Mouse (Mus musculus): ENCODE results near the gene Stk25. TPM values are rescaled to one million over a fixed set of nuclear protein-coding genes. Genes with fewer than 3 reads are reported as not detected.

Gene Stk25
- polyA plus RNA-seq, 1 experiment from 2014 or later = 192 TPM

DNA sequence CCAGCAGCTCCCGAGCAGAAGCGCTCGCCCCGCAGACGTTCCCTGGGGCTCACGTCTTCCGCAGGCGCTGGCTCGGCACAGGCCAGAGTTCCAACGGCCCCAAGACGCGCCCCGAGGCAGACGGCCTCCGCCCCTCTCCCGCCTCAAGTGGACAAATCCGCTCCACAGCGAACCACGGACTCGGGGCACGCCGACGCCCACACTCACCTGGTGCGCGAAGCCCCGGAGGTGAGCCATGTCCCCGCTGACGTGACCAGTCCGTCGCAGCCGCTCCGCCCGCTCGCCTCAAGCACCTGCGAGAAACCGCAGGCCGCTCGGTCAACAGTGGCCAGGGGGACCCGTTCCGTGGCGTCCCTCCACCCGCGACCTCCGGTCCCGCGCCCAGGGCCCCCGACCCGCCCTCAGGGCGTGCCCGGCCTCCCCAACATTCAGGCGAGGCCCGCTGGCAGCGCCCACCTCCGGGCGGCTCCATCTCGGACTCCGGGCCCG, 23.3 kb downstream of the Stk25 start:
- under 1% methylated on average over 55 of the region's 58 CpGs for WGBS

DNA sequence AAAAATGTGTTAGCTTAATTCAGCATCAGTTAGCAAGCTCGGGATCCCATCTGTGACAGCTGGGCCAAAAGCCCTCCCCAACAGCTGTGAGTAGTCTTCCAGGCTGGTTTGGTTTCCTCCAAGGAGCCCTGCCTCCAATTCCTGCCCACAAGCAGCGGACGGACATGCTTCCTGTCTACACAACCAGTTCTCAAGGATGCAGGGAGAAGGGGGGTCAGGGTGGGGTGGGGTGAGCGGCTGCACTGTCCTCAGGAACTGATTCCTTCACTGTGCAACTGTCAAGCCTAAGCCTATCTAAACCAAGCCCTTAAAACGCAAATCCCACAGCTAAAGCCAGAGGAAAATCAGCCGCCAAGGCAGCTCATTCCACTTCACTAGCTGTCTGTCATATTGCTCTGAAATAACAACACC, 24.0 kb downstream of the Stk25 start:
- peaks cover 6% of the 10 kb centered on the region; the same call in 1 of the 2 replicates for H3K36me3 ChIP-seq (ENCODE audit: control insufficient read depth, insufficient read depth, low read length)
- no peaks in the 10 kb centered on the region for H3K9me3 ChIP-seq (ENCODE audit: control insufficient read depth, low read length)
- ATAC-seq (ENCODE audit: low FRiP score, low TSS enrichment) = no peak; the same call in 1 of the 2 replicates
- peak overlapping the region; percentile 71 for H3K4me3 ChIP-seq (ENCODE audit: low read length)
- no peaks in the 10 kb centered on the region for H3K27me3 ChIP-seq (ENCODE audit: control insufficient read depth, insufficient read depth, low read length)
- no peak overlapping the region; the same call in 1 of the 2 replicates for H3K27ac ChIP-seq (ENCODE audit: low read depth, low read length)
- H3K4me1 ChIP-seq (ENCODE audit: control insufficient read depth, insufficient read depth, low read length) = peaks cover 10% of the 10 kb centered on the region
- WGBS = 3% methylated on average over 6 of the region's 6 CpGs
- H3K4me2 ChIP-seq (replicated peaks; ENCODE audit: low read depth, low read length) = peak overlapping the region; percentile 94
- peak overlapping the region; percentile 77 for H3K9ac ChIP-seq (ENCODE audit: low read depth, low read length)

More for the DNA sequence above, 23.3 kb downstream of the Stk25 start:
- H3K4me2 ChIP-seq (replicated peaks; ENCODE audit: low read depth, low read length) = peak overlapping the region; percentile 94
- peak overlapping the region; percentile 85 for H3K27ac ChIP-seq (ENCODE audit: low read depth, low read length)
- peaks cover 6% of the 10 kb centered on the region; the same call in 1 of the 2 replicates for H3K36me3 ChIP-seq (ENCODE audit: control insufficient read depth, insufficient read depth, low read length)
- peak overlapping the region; percentile 77 for H3K9ac ChIP-seq (ENCODE audit: low read depth, low read length)
- H3K4me3 ChIP-seq (ENCODE audit: low read length) = peak overlapping the region; percentile 71
- H3K27me3 ChIP-seq (ENCODE audit: control insufficient read depth, insufficient read depth, low read length) = no peaks in the 10 kb centered on the region
- no peak; the same call in 1 of the 2 replicates for ATAC-seq (ENCODE audit: low FRiP score, low TSS enrichment)
- no peaks in the 10 kb centered on the region for H3K9me3 ChIP-seq (ENCODE audit: control insufficient read depth, low read length)
- H3K4me1 ChIP-seq (ENCODE audit: control insufficient read depth, insufficient read depth, low read length) = peaks cover 10% of the 10 kb centered on the region

DNA sequence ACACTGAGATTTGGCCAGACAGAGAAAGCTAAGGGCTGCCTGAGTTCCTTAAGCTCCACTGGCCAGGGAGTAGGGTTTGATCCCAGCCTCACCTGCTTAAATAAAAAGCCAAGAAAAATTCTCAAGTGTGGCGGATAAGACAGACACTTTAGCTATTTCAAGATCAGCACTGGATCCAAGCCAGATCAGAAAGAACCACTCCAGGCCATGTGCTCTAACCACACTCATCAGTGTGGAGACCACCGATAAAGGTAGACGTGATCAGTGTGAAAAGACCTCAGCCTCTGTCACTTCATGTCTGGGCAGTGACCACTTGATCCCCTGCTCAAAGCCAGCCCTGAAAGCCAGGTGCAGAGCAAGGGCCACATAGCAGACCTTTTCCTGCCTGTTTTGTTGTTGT, 25.7 kb downstream of the Stk25 start:
- H3K9me3 ChIP-seq (ENCODE audit: control insufficient read depth, low read length) = no peaks in the 10 kb centered on the region
- no peak for ATAC-seq (ENCODE audit: low FRiP score, low TSS enrichment)
- no peak overlapping the region for H3K27ac ChIP-seq (ENCODE audit: low read depth, low read length)
- H3K27me3 ChIP-seq (ENCODE audit: control insufficient read depth, insufficient read depth, low read length) = no peaks in the 10 kb centered on the region
- WGBS = 89% methylated on average over 3 of the region's 3 CpGs
- H3K4me3 ChIP-seq (ENCODE audit: low read length) = no peak overlapping the region
- H3K4me2 ChIP-seq (replicated peaks; ENCODE audit: low read depth, low read length) = no peak overlapping the region
- no peak overlapping the region for H3K9ac ChIP-seq (ENCODE audit: low read depth, low read length)
- peaks cover 10% of the 10 kb centered on the region for H3K4me1 ChIP-seq (ENCODE audit: control insufficient read depth, insufficient read depth, low read length)
- peaks cover 19% of the 10 kb centered on the region for H3K36me3 ChIP-seq (ENCODE audit: control insufficient read depth, insufficient read depth, low read length)

DNA sequence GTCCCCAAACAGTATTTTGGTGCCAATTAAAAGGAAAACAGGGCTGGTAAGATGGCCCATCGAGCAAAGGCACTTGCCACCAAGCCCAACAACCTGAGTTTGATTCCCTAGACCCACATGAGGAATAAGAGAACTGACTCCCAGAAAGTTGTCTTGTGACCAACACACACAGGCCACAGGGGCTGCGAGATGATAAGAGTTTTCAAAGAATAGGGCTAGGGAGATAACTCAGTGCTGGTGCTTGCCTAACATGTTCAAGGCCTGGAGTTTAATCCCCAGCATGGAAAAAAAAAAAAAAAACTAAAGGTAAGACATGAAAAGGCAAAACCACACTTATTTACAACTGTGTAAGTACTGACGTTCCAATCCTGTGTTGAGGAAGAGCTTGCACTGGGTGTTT, 27.7 kb downstream of the Stk25 start:
- H3K9me3 ChIP-seq (ENCODE audit: control insufficient read depth, low read length) = no peaks in the 10 kb centered on the region
- no peak overlapping the region for H3K4me2 ChIP-seq (replicated peaks; ENCODE audit: low read depth, low read length)
- 94% methylated on average over 3 of the region's 3 CpGs for WGBS
- no peak for ATAC-seq (ENCODE audit: low FRiP score, low TSS enrichment)
- no peaks in the 10 kb centered on the region for H3K27me3 ChIP-seq (ENCODE audit: control insufficient read depth, insufficient read depth, low read length)
- no peak overlapping the region for H3K9ac ChIP-seq (ENCODE audit: low read depth, low read length)
- H3K36me3 ChIP-seq (ENCODE audit: control insufficient read depth, insufficient read depth, low read length) = peaks cover 39% of the 10 kb centered on the region
- H3K4me1 ChIP-seq (ENCODE audit: control insufficient read depth, insufficient read depth, low read length) = peaks cover 7% of the 10 kb centered on the region
- H3K27ac ChIP-seq (ENCODE audit: low read depth, low read length) = no peak overlapping the region
- H3K4me3 ChIP-seq (ENCODE audit: low read length) = no peak overlapping the region

DNA sequence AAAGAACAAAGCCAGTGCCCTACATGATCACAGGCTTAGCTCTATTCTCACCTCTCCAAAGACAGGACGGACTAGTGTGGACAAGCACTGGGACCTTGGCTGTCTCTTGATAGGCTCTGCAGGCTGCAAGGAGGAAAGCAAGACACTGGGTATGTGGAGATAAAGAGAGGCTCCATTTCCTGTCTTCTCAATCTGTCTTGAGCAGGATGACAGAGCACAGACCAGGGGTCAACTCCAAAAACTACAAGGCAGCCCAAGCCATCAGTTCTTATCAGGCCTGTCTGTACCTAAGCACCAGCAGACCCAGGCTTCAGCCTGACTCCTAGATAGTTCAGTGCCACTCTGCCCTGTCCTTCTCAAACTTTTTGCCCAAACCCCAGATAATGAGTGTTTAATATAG, 34.0 kb downstream of the Stk25 start:
- WGBS = 89% methylated on average over 1 of the region's 1 CpGs
- Histone ChIP-seq H3K27me3 (ENCODE audit: control insufficient read depth, insufficient read depth, low read length) (no peaks in the 10 kb centered on the region), H3K4me3 (ENCODE audit: low read length) (no peak overlapping the region), H3K27ac (ENCODE audit: low read depth, low read length) (no peak overlapping the region), H3K9me3 (ENCODE audit: control insufficient read depth, low read length) (no peaks in the 10 kb centered on the region), H3K36me3 (ENCODE audit: control insufficient read depth, insufficient read depth, low read length) (peaks cover 85% of the 10 kb centered on the region), H3K9ac (ENCODE audit: low read depth, low read length) (no peak overlapping the region), H3K4me2 (replicated peaks; ENCODE audit: low read depth, low read length) (no peak overlapping the region), H3K4me1 (ENCODE audit: control insufficient read depth, insufficient read depth, low read length) (no peaks in the 10 kb centered on the region)
- ATAC-seq (ENCODE audit: low FRiP score, low TSS enrichment) = no peak

DNA sequence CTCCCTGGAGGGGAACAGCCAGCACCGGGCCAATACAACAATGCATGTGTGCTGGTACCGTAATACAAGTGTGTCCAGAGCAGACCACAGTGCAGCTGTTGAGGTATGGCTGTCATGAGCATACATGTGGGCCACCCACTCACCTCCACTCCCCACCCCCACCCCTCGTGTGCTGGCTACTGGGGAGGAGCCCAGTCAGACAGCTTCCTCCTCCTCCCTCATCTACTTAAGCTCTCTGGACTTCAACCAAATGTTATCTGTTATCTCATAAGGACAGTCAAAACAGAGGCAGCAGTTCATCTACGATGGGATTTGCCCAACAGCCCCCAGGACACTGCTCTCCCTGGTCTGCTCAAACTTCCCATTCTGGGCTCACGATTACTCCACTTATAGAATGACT, 39.5 kb downstream of the Stk25 start:
- Histone ChIP-seq H3K4me3 (ENCODE audit: low read length) (no peak overlapping the region), H3K4me2 (replicated peaks; ENCODE audit: low read depth, low read length) (no peak overlapping the region), H3K9me3 (ENCODE audit: control insufficient read depth, low read length) (no peaks in the 10 kb centered on the region), H3K9ac (ENCODE audit: low read depth, low read length) (no peak overlapping the region), H3K36me3 (ENCODE audit: control insufficient read depth, insufficient read depth, low read length) (peaks cover 34% of the 10 kb centered on the region), H3K27ac (ENCODE audit: low read depth, low read length) (no peak overlapping the region), H3K4me1 (ENCODE audit: control insufficient read depth, insufficient read depth, low read length) (peaks cover 7% of the 10 kb centered on the region; the same call in 1 of the 2 replicates), H3K27me3 (ENCODE audit: control insufficient read depth, insufficient read depth, low read length) (no peaks in the 10 kb centered on the region)
- WGBS = 64% methylated on average over 5 of the region's 5 CpGs
- peak; percentile 58; the same call in 1 of the 2 replicates for ATAC-seq (ENCODE audit: low FRiP score, low TSS enrichment)

DNA sequence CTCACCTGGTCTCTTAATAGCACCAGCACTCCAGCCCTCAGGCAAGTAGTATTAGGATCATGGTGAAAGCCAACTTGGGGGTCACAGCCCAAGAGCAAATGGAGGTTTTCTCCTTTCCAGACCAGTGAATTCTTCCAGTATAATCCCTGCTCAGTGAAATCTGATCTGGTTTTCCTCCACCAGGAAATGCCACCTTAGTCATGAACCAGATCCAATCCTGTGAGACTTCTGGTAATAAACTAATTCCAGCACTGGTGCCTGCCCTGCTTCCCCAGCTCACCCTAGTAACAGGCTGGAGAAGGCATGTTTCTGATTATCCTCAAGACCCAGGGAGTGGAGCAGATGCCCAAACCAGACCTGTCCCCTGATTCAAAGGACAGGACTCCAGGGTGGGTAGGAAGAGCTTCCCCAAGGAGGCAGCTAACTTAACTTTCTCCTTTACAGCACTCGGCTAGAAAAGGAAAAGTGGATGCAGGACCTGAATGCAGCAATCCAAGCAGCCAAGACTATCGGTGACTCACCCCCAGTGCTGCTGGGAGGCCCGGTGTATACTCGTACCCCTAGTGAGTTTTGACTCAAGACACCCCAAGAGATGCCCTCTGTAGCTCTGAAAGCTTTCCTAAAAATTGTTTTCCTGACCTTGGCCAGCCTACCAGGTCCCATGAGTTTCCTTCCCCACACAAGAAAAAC, 40.3 kb downstream of the Stk25 start:
- no peak overlapping the region for H3K4me3 ChIP-seq (ENCODE audit: low read length)
- peak; percentile 57 for ATAC-seq (ENCODE audit: low FRiP score, low TSS enrichment)
- H3K9ac ChIP-seq (ENCODE audit: low read depth, low read length) = no peak overlapping the region
- H3K36me3 ChIP-seq (ENCODE audit: control insufficient read depth, insufficient read depth, low read length) = peaks cover 26% of the 10 kb centered on the region
- no peak overlapping the region for H3K4me2 ChIP-seq (replicated peaks; ENCODE audit: low read depth, low read length)
- peaks cover 7% of the 10 kb centered on the region; the same call in 1 of the 2 replicates for H3K4me1 ChIP-seq (ENCODE audit: control insufficient read depth, insufficient read depth, low read length)
- H3K27ac ChIP-seq (ENCODE audit: low read depth, low read length) = no peak overlapping the region
- no peaks in the 10 kb centered on the region for H3K9me3 ChIP-seq (ENCODE audit: control insufficient read depth, low read length)
- 73% methylated on average over 4 of the region's 4 CpGs for WGBS
- no peaks in the 10 kb centered on the region for H3K27me3 ChIP-seq (ENCODE audit: control insufficient read depth, insufficient read depth, low read length)

DNA sequence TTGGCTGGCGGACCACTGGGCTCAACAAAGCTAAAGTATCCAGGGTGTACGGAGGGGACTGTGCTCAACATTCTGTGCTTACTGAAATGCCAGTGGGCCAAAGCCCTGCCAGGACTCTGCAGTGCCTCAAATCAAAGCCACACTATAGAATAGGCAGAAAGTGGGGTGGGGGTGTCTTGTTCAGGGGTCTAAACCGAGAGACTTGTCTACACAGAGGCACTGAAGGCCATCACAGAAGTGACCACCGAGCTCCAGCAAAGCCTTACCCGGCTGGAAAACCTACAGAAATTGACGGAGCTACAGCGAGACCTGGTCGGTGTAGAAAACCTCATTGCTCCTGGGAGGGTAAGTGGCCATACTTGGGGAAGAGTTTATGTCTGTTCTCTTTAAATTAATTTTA, 48.7 kb downstream of the Stk25 start:
- no peak for ATAC-seq (ENCODE audit: low FRiP score, low TSS enrichment)

DNA sequence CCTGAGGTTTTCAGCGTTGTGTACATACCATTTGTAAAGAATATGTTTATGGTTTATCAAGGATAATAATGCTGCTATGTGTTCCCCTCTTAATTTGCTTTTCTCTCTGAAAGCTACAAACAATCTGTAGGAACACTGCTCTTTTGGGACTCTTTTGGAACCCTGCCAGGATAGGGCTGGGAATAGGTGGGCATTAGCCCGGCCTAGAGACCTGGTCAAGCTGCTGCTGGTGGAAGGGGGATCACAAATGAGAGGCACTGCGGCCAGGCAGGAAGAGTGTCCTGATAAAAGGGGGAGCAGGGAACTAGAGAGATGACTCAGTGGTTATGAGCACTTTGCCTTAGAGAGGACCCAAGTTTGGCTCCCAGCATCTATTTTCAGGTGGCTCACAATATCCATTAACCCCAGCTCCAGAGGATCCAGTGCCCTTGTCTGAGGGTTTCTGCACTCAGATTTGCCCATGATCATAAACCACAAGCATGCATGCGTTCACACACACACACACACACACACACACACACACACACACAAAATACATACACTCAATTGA, 49.7 kb downstream of the Stk25 start:
- no peak overlapping the region for H3K27ac ChIP-seq (ENCODE audit: low read depth, low read length)
- WGBS = 83% methylated on average over 4 of the region's 4 CpGs
- no peaks in the 10 kb centered on the region for H3K36me3 ChIP-seq (ENCODE audit: control insufficient read depth, insufficient read depth, low read length)
- no peaks in the 10 kb centered on the region for H3K4me1 ChIP-seq (ENCODE audit: control insufficient read depth, insufficient read depth, low read length)
- H3K4me3 ChIP-seq (ENCODE audit: low read length) = no peak overlapping the region
- H3K4me2 ChIP-seq (replicated peaks; ENCODE audit: low read depth, low read length) = no peak overlapping the region
- H3K9ac ChIP-seq (ENCODE audit: low read depth, low read length) = no peak overlapping the region
- no peaks in the 10 kb centered on the region for H3K9me3 ChIP-seq (ENCODE audit: control insufficient read depth, low read length)
- ATAC-seq (ENCODE audit: low FRiP score, low TSS enrichment) = no peak
- H3K27me3 ChIP-seq (ENCODE audit: control insufficient read depth, insufficient read depth, low read length) = no peaks in the 10 kb centered on the region

More for the DNA sequence above, 48.7 kb downstream of the Stk25 start:
- Histone ChIP-seq H3K27me3 (ENCODE audit: control insufficient read depth, insufficient read depth, low read length) (no peaks in the 10 kb centered on the region), H3K4me1 (ENCODE audit: control insufficient read depth, insufficient read depth, low read length) (no peaks in the 10 kb centered on the region), H3K27ac (ENCODE audit: low read depth, low read length) (no peak overlapping the region), H3K9ac (ENCODE audit: low read depth, low read length) (no peak overlapping the region), H3K9me3 (ENCODE audit: control insufficient read depth, low read length) (no peaks in the 10 kb centered on the region), H3K4me2 (replicated peaks; ENCODE audit: low read depth, low read length) (no peak overlapping the region), H3K4me3 (ENCODE audit: low read length) (no peak overlapping the region), H3K36me3 (ENCODE audit: control insufficient read depth, insufficient read depth, low read length) (no peaks in the 10 kb centered on the region)
- WGBS = 91% methylated on average over 8 of the region's 8 CpGs
